Mouse (Mus musculus): ENCODE results near the gene Pabpn1. TPM values are rescaled to one million over a fixed set of nuclear protein-coding genes. Genes with fewer than 3 reads are reported as not detected.

The Pabpn1 gene
- total and polyA plus RNA-seq, 3 experiments = 142 to 387 (median 193) TPM

DNA sequence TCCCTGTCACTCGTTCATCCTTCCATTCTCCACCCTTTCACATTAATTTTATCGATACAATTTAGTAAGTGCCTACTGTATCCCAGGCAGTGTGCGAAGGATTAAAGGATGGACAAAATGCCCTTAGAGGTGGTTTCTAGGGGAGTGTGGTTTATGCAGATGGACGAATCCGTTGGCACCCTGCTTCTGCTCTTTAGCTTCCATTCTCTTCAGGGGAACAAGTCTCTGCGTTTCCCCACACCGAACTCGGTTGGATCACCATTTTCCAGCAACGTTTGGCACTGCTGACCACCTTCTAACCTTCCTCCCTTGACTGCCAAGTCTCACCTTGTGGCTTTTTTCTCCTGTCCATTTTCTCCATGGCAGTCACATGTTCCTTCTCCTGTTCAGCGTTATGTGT is 21.0 kb downstream of the Pabpn1 start:
- TF ChIP-seq POLR2AphosphoS5 (IDR thresholded peaks at IDR 0.05; ENCODE audit: insufficient replicate concordance, low read depth, low read length) (no peak), GATA2 (IDR thresholded peaks at IDR 0.05; ENCODE audit: borderline replicate concordance, low read depth, low read length) (no peak), GATA1 (IDR thresholded peaks at IDR 0.05; ENCODE audit: borderline replicate concordance, low read length) (no peak), CTCF (IDR thresholded peaks at IDR 0.05; ENCODE audit: low read depth, low read length) (no peak), TAL1 (conservative IDR thresholded peaks at IDR 0.05; ENCODE audit: low read depth, low read length) (no peak)

DNA sequence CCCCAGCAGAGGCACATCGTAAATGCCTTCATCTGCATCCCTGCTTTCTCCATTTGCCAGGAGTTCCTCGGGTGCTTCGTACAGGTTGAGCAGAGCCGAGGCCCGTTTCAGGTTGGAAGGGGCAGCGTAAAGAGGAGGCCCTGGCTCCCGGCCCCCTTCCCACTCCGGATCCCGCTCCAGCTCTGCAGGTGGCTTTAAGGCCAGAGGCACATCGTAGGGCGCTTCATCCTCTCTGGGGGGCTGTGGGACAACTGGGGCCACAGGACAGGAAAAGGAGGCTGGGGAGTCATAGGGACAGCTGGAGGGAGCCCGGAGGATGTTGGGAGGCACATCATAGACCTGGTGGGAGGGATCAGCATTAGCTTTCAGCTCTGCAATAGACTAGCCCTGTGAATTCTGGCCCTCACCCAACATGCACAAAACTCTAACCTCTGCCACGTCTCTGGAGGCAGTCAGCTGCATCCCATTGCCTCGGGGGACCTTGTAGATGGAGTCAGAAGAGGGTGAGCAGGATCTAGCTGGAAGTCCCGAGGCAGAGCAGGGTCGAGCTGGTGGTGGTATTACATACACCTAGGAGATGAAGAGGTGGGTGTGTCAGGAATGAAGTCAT is 27.9 kb downstream of the Pabpn1 start:
- TF ChIP-seq POLR2AphosphoS5 (IDR thresholded peaks at IDR 0.05; ENCODE audit: insufficient replicate concordance, low read depth, low read length) (no peak), TAL1 (conservative IDR thresholded peaks at IDR 0.05; ENCODE audit: low read depth, low read length) (no peak), GATA2 (IDR thresholded peaks at IDR 0.05; ENCODE audit: borderline replicate concordance, low read depth, low read length) (no peak), GATA1 (IDR thresholded peaks at IDR 0.05; ENCODE audit: borderline replicate concordance, low read length) (no peak), CTCF (IDR thresholded peaks at IDR 0.05; ENCODE audit: low read depth, low read length) (no peak)
- DNase-seq (ENCODE audit: low spot score) = no peak
- H3K9me3 ChIP-seq (replicated peaks) = no peaks in the 10 kb centered on the region
- no peak for ATAC-seq (ENCODE audit: extremely low read depth, insufficient number of reproducible peaks, low FRiP score, poor library complexity, severe bottlenecking)
- no peaks in the 10 kb centered on the region for H3K36me3 ChIP-seq (replicated peaks)
- no peak overlapping the region for H3K4me3 ChIP-seq (ENCODE audit: low read depth, low read length)
- H3K4me1 ChIP-seq (ENCODE audit: insufficient read depth, low read depth, low read length) = peaks cover 8% of the 10 kb centered on the region
- peaks cover 50% of the 10 kb centered on the region for H3K27me3 ChIP-seq (ENCODE audit: insufficient read depth, low read length)

More for the DNA sequence above, 21.0 kb downstream of the Pabpn1 start:
- Histone ChIP-seq H3K9me3 (replicated peaks) (no peaks in the 10 kb centered on the region), H3K36me3 (replicated peaks) (no peaks in the 10 kb centered on the region), H3K27me3 (ENCODE audit: insufficient read depth, low read length) (peaks cover 51% of the 10 kb centered on the region), H3K4me1 (ENCODE audit: insufficient read depth, low read depth, low read length) (peaks cover 2% of the 10 kb centered on the region; the same call in 1 of the 2 replicates), H3K4me3 (ENCODE audit: low read depth, low read length) (no peak overlapping the region)
- ATAC-seq (ENCODE audit: extremely low read depth, insufficient number of reproducible peaks, low FRiP score, poor library complexity, severe bottlenecking) (no peak), DNase-seq (ENCODE audit: low spot score) (no peak)

- TF ChIP-seq TAL1 (conservative IDR thresholded peaks at IDR 0.05; ENCODE audit: low read depth, low read length) (no peak), GATA2 (IDR thresholded peaks at IDR 0.05; ENCODE audit: borderline replicate concordance, low read depth, low read length) (no peak), GATA1 (IDR thresholded peaks at IDR 0.05; ENCODE audit: borderline replicate concordance, low read length) (no peak), CTCF (IDR thresholded peaks at IDR 0.05; ENCODE audit: low read depth, low read length) (no peak), POLR2AphosphoS5 (IDR thresholded peaks at IDR 0.05; ENCODE audit: insufficient replicate concordance, low read depth, low read length) (no peak)
- peaks cover 72% of the 10 kb centered on the region for H3K27me3 ChIP-seq (ENCODE audit: insufficient read depth, low read length)
- H3K36me3 ChIP-seq (replicated peaks) = no peaks in the 10 kb centered on the region
- H3K9me3 ChIP-seq (replicated peaks) = no peaks in the 10 kb centered on the region
- DNase-seq (ENCODE audit: low spot score) (peak; percentile 57), ATAC-seq (ENCODE audit: extremely low read depth, insufficient number of reproducible peaks, low FRiP score, poor library complexity, severe bottlenecking) (peak; percentile 54)
- peak overlapping the region; percentile 28; the same call in 1 of the 2 replicates for H3K4me3 ChIP-seq (ENCODE audit: low read depth, low read length)
- H3K4me1 ChIP-seq (ENCODE audit: insufficient read depth, low read depth, low read length) = peaks cover 8% of the 10 kb centered on the region
Observed at GRCm38 (mm10) chr14:54924641-54925348, 32.5 kb downstream of the Pabpn1 start.

- Histone ChIP-seq H3K27me3 (ENCODE audit: insufficient read depth, low read length) (peaks cover 64% of the 10 kb centered on the region), H3K4me1 (ENCODE audit: insufficient read depth, low read depth, low read length) (peaks cover 8% of the 10 kb centered on the region), H3K9me3 (replicated peaks) (no peaks in the 10 kb centered on the region), H3K36me3 (replicated peaks) (no peaks in the 10 kb centered on the region), H3K4me3 (ENCODE audit: low read depth, low read length) (no peak within 1 kb of the TSS; the same call in 1 of the 2 replicates)
- no peak for ATAC-seq (ENCODE audit: extremely low read depth, insufficient number of reproducible peaks, low FRiP score, poor library complexity, severe bottlenecking)
- DNase-seq (ENCODE audit: low spot score) = no peak
- TF ChIP-seq TAL1 (conservative IDR thresholded peaks at IDR 0.05; ENCODE audit: low read depth, low read length) = no peak
- no peak for TF ChIP-seq GATA1 (IDR thresholded peaks at IDR 0.05; ENCODE audit: borderline replicate concordance, low read length)
- TF ChIP-seq GATA2 (IDR thresholded peaks at IDR 0.05; ENCODE audit: borderline replicate concordance, low read depth, low read length) = no peak
- no peak for TF ChIP-seq CTCF (IDR thresholded peaks at IDR 0.05; ENCODE audit: low read depth, low read length)
- no peak for TF ChIP-seq POLR2AphosphoS5 (IDR thresholded peaks at IDR 0.05; ENCODE audit: insufficient replicate concordance, low read depth, low read length)
Observed at GRCm38 (mm10) chr14:54925349-54926342, 33.3 kb downstream of the Pabpn1 start, which contains the start of gene Efs. Gene Efs, minus strand, starts transcription at chr14:54926126.

- no peak for DNase-seq (ENCODE audit: low spot score)
- ATAC-seq (ENCODE audit: extremely low read depth, insufficient number of reproducible peaks, low FRiP score, poor library complexity, severe bottlenecking) = no peak
- no peak overlapping the region for H3K4me3 ChIP-seq (ENCODE audit: low read depth, low read length)
Observed at GRCm38 (mm10) chr14:54926401-54927158, 34.3 kb downstream of the Pabpn1 start.

More at GRCm38 (mm10) chr14:54926401-54927158, 34.3 kb downstream of the Pabpn1 start:
- TF ChIP-seq GATA2 (IDR thresholded peaks at IDR 0.05; ENCODE audit: borderline replicate concordance, low read depth, low read length) (no peak), TAL1 (conservative IDR thresholded peaks at IDR 0.05; ENCODE audit: low read depth, low read length) (no peak), CTCF (IDR thresholded peaks at IDR 0.05; ENCODE audit: low read depth, low read length) (no peak), POLR2AphosphoS5 (IDR thresholded peaks at IDR 0.05; ENCODE audit: insufficient replicate concordance, low read depth, low read length) (no peak), GATA1 (IDR thresholded peaks at IDR 0.05; ENCODE audit: borderline replicate concordance, low read length) (no peak)
- H3K36me3 ChIP-seq (replicated peaks) = no peaks in the 10 kb centered on the region
- H3K9me3 ChIP-seq (replicated peaks) = no peaks in the 10 kb centered on the region
- H3K27me3 ChIP-seq (ENCODE audit: insufficient read depth, low read length) = peaks cover 59% of the 10 kb centered on the region
- H3K4me1 ChIP-seq (ENCODE audit: insufficient read depth, low read depth, low read length) = peaks cover 8% of the 10 kb centered on the region
